Mouse (Mus musculus) liver, adult 2 months (tissue): ENCODE data around the gene Cnot6l.

Source experiments
- CTCF ChIP-seq: fragments of 200-500 bp; IDR thresholded peaks from 2 replicates; pipeline ENCODE4 v1.5.1; 2011; ENCODE audit warnings: low read depth, low read length, control low read depth
- POLR2A ChIP-seq: fragments of 200-500 bp; IDR thresholded peaks from 2 replicates; pipeline ENCODE4 v1.6.1; 2011; ENCODE audit warnings: low read length, control low read depth; ENCODE audit not compliant: insufficient read depth; ENCODE audit errors: extremely low read depth

DNA sequence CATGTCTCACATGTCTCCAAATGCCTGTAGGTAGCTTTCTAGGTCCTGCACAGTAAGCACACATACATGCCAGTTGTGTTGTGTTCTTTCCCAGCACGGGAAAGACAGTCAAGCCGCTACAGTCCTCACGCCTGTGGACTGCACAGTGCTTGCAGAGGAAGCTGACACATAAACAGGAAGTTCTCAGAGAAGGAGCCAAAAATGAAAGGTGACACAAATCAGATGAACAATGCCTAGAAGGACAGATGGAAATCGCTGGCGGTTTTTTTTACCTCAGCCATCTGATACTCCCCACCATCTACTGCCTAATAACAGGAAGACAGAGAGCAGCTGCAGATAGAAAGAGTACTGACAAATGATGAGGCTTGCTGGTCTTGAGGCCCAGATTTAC, at the start of gene Cnot6l:
- no peak for TF ChIP-seq CTCF
- no peak for TF ChIP-seq POLR2A
